Mouse (Mus musculus) G1E (cell line): ENCODE measurements around the gene Cux1. TPM values are rescaled to one million over a fixed set of nuclear protein-coding genes. Genes with fewer than 3 reads are reported as not detected.

ENCODE experiments used
- ATAC-seq: 2 replicates; pipeline ENCODE4 v1.8.0; 2016; ENCODE audit warnings: mild to moderate bottlenecking; ENCODE audit not compliant: insufficient number of reproducible peaks, poor library complexity, low FRiP score, severe bottlenecking; ENCODE audit errors: extremely low read depth
- DNase-seq: peaks from one replicate; pipeline ENCODE4 v3.0.0; 2012; ENCODE audit warnings: low spot score
- H3K27me3 ChIP-seq: 2 replicates; pipeline ENCODE4 v1.6.1; 2012; ENCODE audit warnings: mild to moderate bottlenecking, low read length, inconsistent platforms; ENCODE audit not compliant: insufficient read depth
- H3K36me3 ChIP-seq: replicated peaks from 2 replicates; pipeline ENCODE3; 2012; ENCODE audit warnings: mild to moderate bottlenecking, inconsistent platforms
- H3K4me1 ChIP-seq: 2 replicates; pipeline ENCODE4 v1.6.1; 2012; ENCODE audit warnings: low read depth, low read length, inconsistent platforms, mixed read lengths; ENCODE audit not compliant: insufficient read depth
- H3K4me3 ChIP-seq: 2 replicates; pipeline ENCODE4 v1.5.1; 2012; ENCODE audit warnings: low read depth, mild to moderate bottlenecking, inconsistent platforms, low read length, moderate library complexity, mixed read lengths
- H3K9me3 ChIP-seq: replicated peaks from 2 replicates; pipeline ENCODE4 v1.6.1; 2012; ENCODE audit warnings: inconsistent platforms
- CTCF ChIP-seq: IDR thresholded peaks from 2 replicates; pipeline ENCODE4 v1.5.1; 2012; ENCODE audit warnings: low read depth, low read length, inconsistent platforms, mixed read lengths
- GATA1 ChIP-seq: IDR thresholded peaks from 2 replicates; pipeline ENCODE4 v1.6.1; 2012; ENCODE audit warnings: borderline replicate concordance, low read length, inconsistent platforms, mixed read lengths
- GATA2 ChIP-seq: IDR thresholded peaks from 2 replicates; pipeline ENCODE4 v1.6.1; 2012; ENCODE audit warnings: low read depth, low read length, inconsistent platforms, borderline replicate concordance
- POLR2AphosphoS5 ChIP-seq: IDR thresholded peaks from 2 replicates; pipeline ENCODE4 v1.6.1; 2012; ENCODE audit warnings: low read depth, low read length, inconsistent platforms; ENCODE audit not compliant: insufficient replicate concordance
- TAL1 ChIP-seq: conservative IDR thresholded peaks from 2 replicates; pipeline ENCODE4 v1.6.1; 2012; ENCODE audit warnings: low read depth, low read length, inconsistent platforms, mixed read lengths
- polyA plus RNA-seq: library from polyadenylated mRNA; stranded (reverse); fragments of >175 nt; gene quantifications from 2 replicates; pipeline ENCODE4 v1.2.3, GENCODE M21; 2012
- total RNA-seq, 2 experiments: library from RNA; stranded (forward) in 1 of 2; stranded (reverse) in 1 of 2; fragments of 200-1000 nt in 1 of 2; fragments of >200 nt in 1 of 2; fragmentation: Nextera tagmentation in 1 of 2; gene quantifications; 2 replicates each; pipeline ENCODE4 v1.2.3; 2014 to 2017

The Cux1 gene
- total and polyA plus RNA-seq, 3 experiments = 0.03 to 0.11 TPM; not detected in 1

- DNase-seq (no peak), ATAC-seq (no peak)
- Histone ChIP-seq H3K27me3 (peaks cover 2% of the 10 kb centered on the region), H3K36me3 (no peaks in the 10 kb centered on the region), H3K4me3 (no peak overlapping the region), H3K9me3 (no peaks in the 10 kb centered on the region), H3K4me1 (no peaks in the 10 kb centered on the region)
- TF ChIP-seq POLR2AphosphoS5 = no peak
- no peak for TF ChIP-seq CTCF
- TF ChIP-seq TAL1 = no peak
- TF ChIP-seq GATA1 = no peak
- no peak for TF ChIP-seq GATA2
Measured at GRCm38 (mm10) chr5:136335681-136336080, 231.6 kb downstream of the Cux1 start.

- ATAC-seq = no peak
- TF ChIP-seq CTCF = no peak
- TF ChIP-seq POLR2AphosphoS5 = no peak
- TF ChIP-seq GATA2 = no peak
- TF ChIP-seq TAL1 = no peak
- TF ChIP-seq GATA1 = no peak
- Histone ChIP-seq H3K9me3 (no peaks in the 10 kb centered on the region), H3K36me3 (no peaks in the 10 kb centered on the region), H3K4me3 (no peak overlapping the region), H3K27me3 (peaks cover 2% of the 10 kb centered on the region), H3K4me1 (no peaks in the 10 kb centered on the region)
- DNase-seq = no peak
Measured at GRCm38 (mm10) chr5:136334780-136335179, 232.5 kb downstream of the Cux1 start.

- no peak for ATAC-seq
- no peak for TF ChIP-seq CTCF
- TF ChIP-seq GATA2 = no peak
- no peak for TF ChIP-seq POLR2AphosphoS5
- TF ChIP-seq GATA1 = no peak
- TF ChIP-seq TAL1 = no peak
Measured at GRCm38 (mm10) chr5:136334051-136334450, 233.2 kb downstream of the Cux1 start.

GRCm38 (mm10) chr5:136332786-136333462, 234.4 kb downstream of the Cux1 start:
- H3K4me3 ChIP-seq = no peak overlapping the region
- DNase-seq (no peak), ATAC-seq (no peak)
- no peaks in the 10 kb centered on the region for H3K36me3 ChIP-seq
- H3K9me3 ChIP-seq = no peaks in the 10 kb centered on the region
- TF ChIP-seq CTCF (no peak), TAL1 (no peak), GATA2 (no peak), GATA1 (no peak), POLR2AphosphoS5 (no peak)
- H3K4me1 ChIP-seq = no peaks in the 10 kb centered on the region
- H3K27me3 ChIP-seq = peaks cover 2% of the 10 kb centered on the region

More at GRCm38 (mm10) chr5:136334051-136334450, 233.2 kb downstream of the Cux1 start:
- Histone ChIP-seq H3K9me3 (no peaks in the 10 kb centered on the region), H3K4me3 (no peak overlapping the region), H3K27me3 (peaks cover 2% of the 10 kb centered on the region), H3K4me1 (no peaks in the 10 kb centered on the region), H3K36me3 (no peaks in the 10 kb centered on the region)
- no peak for DNase-seq

- Histone ChIP-seq H3K4me3 (no peak overlapping the region), H3K4me1 (no peaks in the 10 kb centered on the region), H3K36me3 (no peaks in the 10 kb centered on the region), H3K27me3 (peaks cover 3% of the 10 kb centered on the region; the same call in 1 of the 2 replicates), H3K9me3 (no peaks in the 10 kb centered on the region)
- TF ChIP-seq CTCF (no peak), TAL1 (no peak), POLR2AphosphoS5 (no peak), GATA2 (no peak), GATA1 (no peak)
- DNase-seq = no peak
- no peak for ATAC-seq
Measured at GRCm38 (mm10) chr5:136327736-136328135, 239.6 kb downstream of the Cux1 start.

GRCm38 (mm10) chr5:136326626-136327025, 240.7 kb downstream of the Cux1 start:
- Histone ChIP-seq H3K4me3 (no peak overlapping the region), H3K9me3 (no peaks in the 10 kb centered on the region), H3K4me1 (no peaks in the 10 kb centered on the region), H3K27me3 (peaks cover 3% of the 10 kb centered on the region; the same call in 1 of the 2 replicates), H3K36me3 (no peaks in the 10 kb centered on the region)
- no peak for ATAC-seq
- TF ChIP-seq GATA1 = no peak
- DNase-seq = no peak
